Mouse (Mus musculus) liver, adult 2 months (tissue): ENCODE measurements around the gene Pir. TPM values are rescaled to one million over a fixed set of nuclear protein-coding genes. Genes with fewer than 3 reads are reported as not detected.
A peak's percentile ranks its signal among the peaks of the same experiment; 100 is the strongest.

Experiments
- DNase-seq: peaks from one replicate; pipeline ENCODE4 v3.0.0-alpha.2; 2011; ENCODE audit warnings: low read depth, low spot score; ENCODE audit errors: extremely low read depth
- H3K27ac ChIP-seq: fragments of 200-500 bp; replicated peaks from 2 replicates; pipeline ENCODE4 v1.5.1; 2012; ENCODE audit warnings: low read depth, mild to moderate bottlenecking, control low read depth, inconsistent platforms, low read length; ENCODE audit not compliant: insufficient read depth
- H3K27me3 ChIP-seq: fragments of 200-500 bp; 2 replicates; pipeline ENCODE4 v1.6.1; 2012; ENCODE audit warnings: mild to moderate bottlenecking, moderate library complexity, low read length, inconsistent platforms; ENCODE audit not compliant: control insufficient read depth, insufficient read depth
- H3K36me3 ChIP-seq: fragments of 200-500 bp; 2 replicates; pipeline ENCODE4 v1.6.1; 2012; ENCODE audit warnings: low read length, inconsistent platforms; ENCODE audit not compliant: control insufficient read depth, insufficient read depth
- H3K4me1 ChIP-seq: fragments of 200-500 bp; 2 replicates; pipeline ENCODE4 v1.6.1; 2011; ENCODE audit warnings: low read length; ENCODE audit not compliant: control insufficient read depth, insufficient read depth
- H3K4me3 ChIP-seq: fragments of 200-500 bp; 2 replicates; pipeline ENCODE4 v1.5.1; 2011; ENCODE audit warnings: low read depth, mild to moderate bottlenecking, control low read depth, low read length, moderate library complexity; ENCODE audit not compliant: insufficient read depth
- H3K79me2 ChIP-seq: fragments of 200-500 bp; 2 replicates; pipeline ENCODE4 v1.6.1; 2012; ENCODE audit warnings: inconsistent platforms, mild to moderate bottlenecking, low read length, moderate library complexity; ENCODE audit not compliant: control insufficient read depth, insufficient read depth
- H3K9ac ChIP-seq: fragments of 200-500 bp; 2 replicates; pipeline ENCODE4 v1.6.1; 2012; ENCODE audit warnings: low read depth, mild to moderate bottlenecking, control low read depth, inconsistent platforms, low read length
- CTCF ChIP-seq: fragments of 200-500 bp; IDR thresholded peaks from 2 replicates; pipeline ENCODE4 v1.5.1; 2011; ENCODE audit warnings: low read depth, low read length, control low read depth
- POLR2A ChIP-seq: fragments of 200-500 bp; IDR thresholded peaks from 2 replicates; pipeline ENCODE4 v1.6.1; 2011; ENCODE audit warnings: low read length, control low read depth; ENCODE audit not compliant: insufficient read depth; ENCODE audit errors: extremely low read depth
- WGBS: fragments of 180-500 bp; shearing (Covaris S2); methylation state at CpG from one replicate; pipeline ENCODE4 v1.1.7; 2018; 5-methylcytosine and 5-hydroxymethylcytosine counted together
- polyA plus RNA-seq: library from polyadenylated mRNA; depleted of rRNA; stranded (reverse); fragments of >200 nt; gene quantifications from 2 replicates; pipeline ENCODE4 v1.2.3, GENCODE M21; 2012
- total RNA-seq: library from RNA; depleted of rRNA; stranded (reverse); fragments of >200 nt; gene quantifications from 2 replicates; pipeline ENCODE4 v1.2.3, GENCODE M21; 2014

Pir gene
- total and polyA plus RNA-seq, 2 experiments: 16.3 to 17.6 TPM

DNA sequence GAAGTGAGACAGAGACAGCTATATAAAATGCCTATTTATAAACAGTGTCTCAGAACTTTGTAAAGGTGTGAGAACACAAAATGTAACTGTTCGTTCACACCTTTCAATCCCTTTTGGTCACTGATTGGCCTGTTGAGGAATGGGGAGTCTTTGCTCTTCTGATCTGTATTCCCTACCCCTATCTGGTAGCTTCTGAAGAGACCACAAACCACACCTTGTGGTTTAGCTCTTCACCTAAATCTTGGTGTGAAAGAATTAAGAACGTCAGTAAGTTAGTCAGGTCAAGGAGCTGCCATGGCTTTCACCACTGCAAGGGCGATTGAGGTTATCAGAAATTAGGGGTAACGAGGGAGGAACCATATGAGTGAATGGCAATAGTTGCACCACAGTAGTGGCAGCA, 49.4 kb downstream of the Pir start:
- Histone ChIP-seq H3K4me1 (no peaks in the 10 kb centered on the region), H3K4me3 (no peak overlapping the region), H3K79me2 (no peaks in the 10 kb centered on the region), H3K27ac (no peak overlapping the region), H3K27me3 (no peaks in the 10 kb centered on the region), H3K36me3 (no peaks in the 10 kb centered on the region), H3K9ac (no peak overlapping the region)
- 89% methylated on average over 4 of the region's 4 CpGs for WGBS
- DNase-seq: no peak
- TF ChIP-seq CTCF: no peak
- no peak for TF ChIP-seq POLR2A

DNA sequence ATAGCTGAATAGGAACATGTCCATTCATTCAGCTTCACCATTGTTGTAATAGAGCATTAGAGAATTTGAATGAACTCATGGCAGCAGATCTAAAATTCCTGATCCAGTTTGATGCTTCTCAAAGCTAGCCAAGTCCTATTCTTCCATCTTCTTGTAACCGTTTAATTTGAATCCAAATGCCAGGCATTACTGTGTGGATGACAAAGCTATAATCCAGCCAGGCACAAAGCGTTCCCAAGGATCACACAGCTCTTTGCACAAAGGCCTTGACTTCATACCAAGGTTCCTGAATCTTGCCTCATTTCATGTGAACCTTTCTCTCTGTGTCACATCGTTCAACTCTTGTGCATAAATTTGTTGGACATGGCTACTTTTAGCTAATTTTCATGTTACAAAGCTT, 50.9 kb downstream of the Pir start:
- TF ChIP-seq POLR2A (no peak), CTCF (no peak)
- H3K27me3 ChIP-seq: no peaks in the 10 kb centered on the region
- WGBS: 92% methylated on average over 3 of the region's 3 CpGs
- no peaks in the 10 kb centered on the region for H3K4me1 ChIP-seq
- H3K36me3 ChIP-seq: no peaks in the 10 kb centered on the region
- no peak overlapping the region for H3K9ac ChIP-seq
- no peak for DNase-seq
- no peaks in the 10 kb centered on the region for H3K79me2 ChIP-seq
- H3K27ac ChIP-seq: no peak overlapping the region
- H3K4me3 ChIP-seq: no peak overlapping the region

GRCm38 (mm10) chrX:164322492-164322891, 53.3 kb downstream of the Pir start:
- Histone ChIP-seq H3K36me3 (no peaks in the 10 kb centered on the region), H3K27ac (no peak overlapping the region)

DNA sequence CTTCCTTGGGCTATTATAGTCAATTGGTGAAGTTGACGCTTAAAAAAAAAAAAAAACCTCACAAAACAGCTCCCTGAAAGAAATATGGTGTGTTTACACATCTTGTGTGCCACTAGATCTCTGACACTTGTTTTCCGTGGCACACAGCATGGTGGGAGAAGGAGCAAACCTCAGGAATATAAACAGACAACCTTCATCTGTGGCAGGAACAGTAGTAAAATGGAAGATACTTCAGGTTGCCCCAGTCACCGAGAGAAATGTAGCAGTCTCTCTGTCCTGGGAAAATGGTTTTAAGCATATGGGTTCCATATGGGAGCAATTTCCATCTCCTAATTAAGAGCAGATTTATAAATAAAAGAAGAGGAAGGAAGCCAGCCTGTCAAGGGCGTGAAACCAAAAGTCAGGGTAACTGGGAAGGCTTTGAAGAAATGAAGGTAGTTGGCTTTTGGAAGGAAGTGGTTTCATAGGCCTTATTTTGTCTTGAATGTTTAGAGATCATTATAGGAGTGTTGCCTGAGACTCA, 54.3 kb downstream of the Pir start:
- Histone ChIP-seq H3K27me3 (no peaks in the 10 kb centered on the region), H3K9ac (no peak overlapping the region), H3K4me1 (no peaks in the 10 kb centered on the region), H3K36me3 (no peaks in the 10 kb centered on the region), H3K79me2 (no peaks in the 10 kb centered on the region), H3K27ac (no peak overlapping the region), H3K4me3 (no peak overlapping the region)
- TF ChIP-seq POLR2A (no peak), CTCF (no peak)
- 90% methylated on average over 4 of the region's 4 CpGs for WGBS
- no peak for DNase-seq

More at GRCm38 (mm10) chrX:164322492-164322891, 53.3 kb downstream of the Pir start:
- 83% methylated on average over 5 of the region's 5 CpGs for WGBS
- Histone ChIP-seq H3K4me3 (no peak overlapping the region), H3K27me3 (no peaks in the 10 kb centered on the region), H3K79me2 (no peaks in the 10 kb centered on the region), H3K4me1 (no peaks in the 10 kb centered on the region), H3K9ac (no peak overlapping the region)
- TF ChIP-seq POLR2A (no peak), CTCF (no peak)
- no peak for DNase-seq

DNA sequence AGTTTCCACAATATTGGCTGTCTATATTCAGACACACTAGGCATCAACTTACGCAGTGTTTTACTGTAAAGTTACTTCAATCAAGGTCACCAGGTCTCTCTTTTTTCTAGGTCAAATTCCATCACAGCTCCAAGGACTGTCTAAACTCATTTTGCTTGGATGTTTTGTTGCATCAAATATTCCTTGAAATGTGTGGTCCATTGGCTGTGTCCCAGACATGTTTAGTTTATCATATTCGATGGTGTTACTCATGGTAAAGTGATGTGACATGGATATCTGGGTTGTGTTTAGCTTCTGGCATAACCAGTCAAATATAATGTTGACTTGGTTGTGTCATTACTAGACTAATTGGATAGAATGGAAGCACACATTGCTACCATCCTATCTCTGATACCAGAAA, 61.2 kb downstream of the Pir start:
- TF ChIP-seq POLR2A: no peak
- TF ChIP-seq CTCF: no peak
- peak; percentile 9 for DNase-seq
- Histone ChIP-seq H3K27ac (no peak overlapping the region), H3K4me1 (no peaks in the 10 kb centered on the region), H3K36me3 (no peaks in the 10 kb centered on the region), H3K9ac (no peak overlapping the region), H3K79me2 (no peaks in the 10 kb centered on the region), H3K27me3 (no peaks in the 10 kb centered on the region), H3K4me3 (no peak overlapping the region)
- 87% methylated on average over 2 of the region's 2 CpGs for WGBS

GRCm38 (mm10) chrX:164330766-164331165, 61.6 kb downstream of the Pir start:
- Histone ChIP-seq H3K4me3 (no peak overlapping the region), H3K27ac (no peak overlapping the region), H3K4me1 (no peaks in the 10 kb centered on the region), H3K27me3 (no peaks in the 10 kb centered on the region), H3K9ac (no peak overlapping the region), H3K36me3 (no peaks in the 10 kb centered on the region), H3K79me2 (no peaks in the 10 kb centered on the region)
- DNase-seq: no peak
- TF ChIP-seq CTCF (no peak), POLR2A (no peak)
- WGBS: 84% methylated on average over 3 of the region's 3 CpGs
